Mouse (Mus musculus) right cerebral cortex, postnatal 4 days (tissue): ENCODE data around the gene Acox2.

Experiments used
- DNase-seq: peaks from one replicate; pipeline ENCODE4 v3.0.0-alpha.2; 2022

Acox2 gene

DNA sequence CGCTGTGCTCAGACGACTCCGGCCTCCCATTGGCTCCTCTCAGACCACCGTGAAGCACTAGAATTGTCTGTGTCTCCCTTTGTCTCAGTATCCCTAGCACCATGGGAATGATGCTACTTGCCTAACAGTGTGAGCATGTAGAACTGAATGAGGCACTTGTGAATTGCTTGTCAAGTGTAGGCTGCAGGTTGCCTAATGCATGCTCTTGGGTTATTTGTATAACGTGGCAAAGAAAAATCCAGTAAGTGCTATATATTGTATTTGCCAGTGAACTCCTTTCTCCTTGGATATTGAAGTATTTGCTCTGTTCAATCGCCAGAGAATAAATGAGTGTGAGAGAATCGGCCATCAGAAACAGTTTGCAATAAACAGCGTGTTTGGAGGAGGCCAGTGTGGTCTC is 12.3 kb downstream of the Acox2 start:
- DNase-seq, result no peak

DNA sequence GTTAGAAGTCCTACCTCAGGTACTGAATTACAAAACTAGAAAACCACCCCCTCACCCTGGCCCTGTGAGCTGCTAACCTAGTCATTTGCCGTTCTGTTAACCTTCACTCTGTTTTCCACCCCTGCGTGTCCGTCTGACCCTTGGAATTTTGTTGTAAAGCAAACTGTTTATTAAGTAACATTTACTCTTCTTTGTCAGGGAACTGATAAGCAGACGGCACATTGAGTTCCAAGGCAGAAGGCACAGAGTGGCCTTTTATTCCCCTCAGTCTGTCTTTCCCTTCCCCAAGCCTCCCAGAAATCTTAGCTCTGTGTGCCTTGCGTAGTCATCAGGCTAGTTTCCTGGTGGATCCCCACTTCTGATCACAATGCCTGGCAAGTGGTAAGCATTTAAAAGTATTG is 14.9 kb downstream of the Acox2 start:
- no peak for DNase-seq

DNA sequence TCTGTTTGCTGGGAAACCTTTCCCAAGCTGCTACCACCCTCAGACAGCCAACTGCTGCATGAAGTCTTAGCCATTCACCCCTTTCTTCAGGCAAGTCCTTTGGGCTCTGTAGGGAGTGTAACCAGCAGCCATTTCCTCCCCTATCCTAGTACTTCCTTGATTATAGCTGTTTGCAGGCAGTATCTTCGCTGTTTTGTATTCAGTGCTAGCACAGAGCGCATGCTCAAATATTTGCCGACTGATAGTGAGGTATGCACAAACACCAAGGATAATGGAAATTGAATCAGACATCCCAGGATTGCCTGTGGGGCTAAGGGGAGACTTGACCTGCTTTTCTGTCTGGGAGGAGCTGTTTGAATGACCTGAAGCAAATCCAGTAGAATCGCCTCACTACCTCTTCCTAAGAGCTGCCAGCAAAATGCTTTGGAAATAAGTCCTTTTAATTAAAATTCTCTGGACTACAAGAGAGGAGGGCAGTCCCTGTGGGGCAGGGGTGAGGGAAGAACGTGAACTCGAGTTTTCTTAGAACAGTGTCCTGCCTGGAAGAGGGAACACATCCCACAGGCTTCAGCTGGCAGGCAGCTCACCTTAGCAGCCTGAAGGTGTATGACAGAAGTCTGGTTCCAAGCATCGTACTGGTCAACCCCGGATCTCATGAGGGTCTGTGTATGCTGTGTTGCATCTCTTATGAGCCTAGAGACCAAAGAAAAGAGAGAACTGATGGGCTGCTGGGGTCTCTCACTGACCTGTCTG is 15.8 kb downstream of the Acox2 start:
- DNase-seq, result no peak

DNA sequence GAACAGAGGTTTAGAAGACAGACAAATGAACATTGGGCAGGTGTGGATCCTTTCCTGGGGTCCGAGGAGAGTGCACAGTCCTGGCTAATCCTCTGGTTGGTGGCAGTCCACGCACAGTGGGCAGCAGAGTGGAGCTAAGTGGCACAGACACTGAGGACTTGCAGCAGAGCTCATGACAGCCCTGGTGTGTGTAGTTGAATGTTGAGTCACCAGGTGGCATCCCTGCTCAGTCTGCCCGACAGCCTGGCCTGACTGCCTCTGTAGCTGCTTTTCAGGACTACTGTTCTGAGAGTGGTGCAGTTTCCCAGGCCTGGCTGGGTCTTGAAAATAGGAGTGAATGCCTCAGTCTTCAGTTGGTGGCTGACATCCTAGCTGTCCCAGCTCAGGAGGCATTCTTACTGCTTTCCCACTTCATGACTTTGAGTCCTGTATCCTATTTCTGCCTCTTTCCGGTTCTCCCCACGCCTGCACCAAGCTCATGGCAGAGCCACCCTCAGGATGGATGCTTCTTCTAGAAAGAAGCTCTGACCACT is 16.7 kb downstream of the Acox2 start:
- peak; percentile 32 for DNase-seq

DNA sequence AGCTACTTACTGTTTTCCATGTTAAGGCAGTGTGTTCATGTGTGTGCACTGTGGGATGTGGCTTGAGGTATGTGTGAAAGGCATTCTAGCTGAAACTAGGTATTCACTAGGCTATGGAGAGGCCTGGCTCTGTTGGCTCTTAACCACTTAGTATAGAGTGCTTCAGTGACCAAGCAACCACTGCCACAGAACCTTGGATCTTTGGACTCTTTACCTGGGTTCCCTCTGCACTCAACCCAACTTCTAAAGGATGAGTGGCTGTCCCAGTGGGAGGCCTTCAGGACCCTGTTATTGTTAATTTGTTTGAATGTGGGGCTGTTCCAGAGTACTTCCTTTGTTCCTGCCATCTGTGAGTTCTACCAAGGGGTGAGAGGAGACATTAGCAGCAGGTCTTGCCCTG is 17.3 kb downstream of the Acox2 start:
- no peak for DNase-seq

DNA sequence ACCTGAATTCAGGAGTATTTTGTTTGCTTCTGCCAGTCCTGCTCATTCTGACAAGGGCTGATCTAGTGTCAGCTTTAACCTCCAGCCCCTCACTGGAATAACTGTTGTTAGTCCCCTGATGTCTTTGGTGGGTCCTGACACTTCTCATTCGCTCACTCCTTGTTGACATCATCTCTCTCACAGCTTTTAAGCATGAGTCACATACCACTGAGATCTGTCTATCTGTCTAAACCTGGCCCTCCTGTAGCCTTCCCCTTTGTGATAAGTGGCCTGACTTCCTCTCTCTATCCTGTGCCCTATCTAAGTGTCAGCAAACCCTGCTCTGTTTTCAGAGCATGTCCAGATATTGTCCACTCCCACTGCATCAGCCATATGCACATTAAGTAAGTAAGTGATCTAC is 25.9 kb downstream of the Acox2 start:
- no peak for DNase-seq

DNA sequence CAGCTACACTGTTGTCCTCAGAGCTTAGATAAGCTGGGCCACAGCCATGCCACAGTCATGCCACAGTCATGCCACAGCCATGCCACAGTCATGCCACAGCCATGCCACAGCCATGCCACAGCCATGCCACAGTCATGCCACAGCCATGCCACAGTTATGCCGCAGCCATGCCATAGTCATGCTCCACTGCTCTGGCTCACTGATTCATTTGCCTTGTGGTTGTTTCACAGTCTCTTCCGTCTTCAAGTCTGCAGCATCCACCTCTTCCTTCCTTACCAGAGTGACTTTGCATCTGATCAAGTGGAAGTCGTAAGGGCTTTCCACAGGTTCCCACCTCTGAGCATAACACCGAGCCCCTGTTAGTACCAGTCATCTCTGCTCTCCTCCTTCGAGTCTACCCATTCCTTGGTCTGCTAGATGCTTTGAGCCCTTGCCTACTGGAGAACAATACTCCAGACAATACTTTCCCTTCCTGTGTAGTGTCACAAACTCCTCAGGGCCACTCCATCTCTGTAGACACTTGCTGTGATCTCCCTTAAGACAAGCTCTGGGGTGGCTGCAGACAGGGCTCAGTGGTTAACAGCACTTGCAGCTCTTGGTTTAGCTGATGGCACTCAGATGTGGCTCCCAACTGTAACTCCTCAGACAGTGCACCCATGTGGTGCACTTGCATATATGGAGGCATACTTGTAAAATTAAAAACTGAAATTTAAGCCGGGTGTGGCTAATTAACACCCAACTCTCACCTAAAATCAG is 26.8 kb downstream of the Acox2 start:
- no peak for DNase-seq

DNA sequence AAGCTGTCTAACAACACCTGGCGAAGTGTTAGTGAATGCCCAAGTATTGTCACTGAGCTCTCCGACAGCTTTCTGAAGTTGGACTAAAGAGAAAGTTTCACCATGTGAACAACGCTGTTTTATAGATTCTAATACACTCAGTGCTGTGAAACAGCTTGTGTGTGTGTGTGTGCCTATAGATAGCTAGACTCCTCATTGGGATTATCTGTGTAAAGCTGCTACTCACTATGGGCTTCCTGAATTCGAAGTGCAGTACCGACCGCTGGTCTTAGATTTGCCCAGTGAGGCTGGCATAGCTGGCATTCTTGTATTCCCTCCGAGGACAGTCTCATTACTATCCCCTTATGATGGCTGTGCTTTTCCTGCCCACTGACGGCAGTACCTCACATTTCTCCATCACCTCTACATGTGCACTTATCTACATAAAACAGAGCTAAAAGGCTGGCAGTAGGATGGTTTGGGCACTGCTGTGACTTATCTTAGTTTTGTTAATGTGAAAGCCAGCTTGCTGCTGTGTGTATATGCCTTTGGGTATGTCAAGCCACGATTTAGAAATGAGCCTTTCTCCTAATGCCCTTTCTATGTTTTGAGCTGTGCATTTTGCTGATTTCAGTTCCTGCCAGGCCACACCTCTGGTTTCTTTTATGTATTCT is 29.7 kb downstream of the Acox2 start:
- no peak for DNase-seq

DNA sequence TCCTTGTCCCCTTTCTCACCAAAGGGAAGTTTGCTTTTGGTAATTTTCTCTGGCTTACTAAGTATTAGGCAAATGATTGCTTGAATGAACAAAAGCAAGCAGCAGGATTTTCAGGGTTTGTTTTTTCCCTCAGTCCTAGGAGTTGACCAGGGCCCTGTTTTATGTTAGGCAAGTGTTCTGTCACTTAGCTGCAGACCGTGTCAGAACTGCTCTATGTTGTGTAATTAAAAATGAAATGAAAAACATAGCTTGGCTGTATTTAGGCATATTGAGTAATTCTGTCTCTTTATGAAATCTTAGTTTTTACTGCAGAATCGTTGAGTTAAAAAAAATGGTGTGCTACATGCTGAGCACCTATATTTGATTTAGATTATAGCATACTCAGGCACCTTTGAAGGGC is 34.3 kb downstream of the Acox2 start:
- no peak for DNase-seq

DNA sequence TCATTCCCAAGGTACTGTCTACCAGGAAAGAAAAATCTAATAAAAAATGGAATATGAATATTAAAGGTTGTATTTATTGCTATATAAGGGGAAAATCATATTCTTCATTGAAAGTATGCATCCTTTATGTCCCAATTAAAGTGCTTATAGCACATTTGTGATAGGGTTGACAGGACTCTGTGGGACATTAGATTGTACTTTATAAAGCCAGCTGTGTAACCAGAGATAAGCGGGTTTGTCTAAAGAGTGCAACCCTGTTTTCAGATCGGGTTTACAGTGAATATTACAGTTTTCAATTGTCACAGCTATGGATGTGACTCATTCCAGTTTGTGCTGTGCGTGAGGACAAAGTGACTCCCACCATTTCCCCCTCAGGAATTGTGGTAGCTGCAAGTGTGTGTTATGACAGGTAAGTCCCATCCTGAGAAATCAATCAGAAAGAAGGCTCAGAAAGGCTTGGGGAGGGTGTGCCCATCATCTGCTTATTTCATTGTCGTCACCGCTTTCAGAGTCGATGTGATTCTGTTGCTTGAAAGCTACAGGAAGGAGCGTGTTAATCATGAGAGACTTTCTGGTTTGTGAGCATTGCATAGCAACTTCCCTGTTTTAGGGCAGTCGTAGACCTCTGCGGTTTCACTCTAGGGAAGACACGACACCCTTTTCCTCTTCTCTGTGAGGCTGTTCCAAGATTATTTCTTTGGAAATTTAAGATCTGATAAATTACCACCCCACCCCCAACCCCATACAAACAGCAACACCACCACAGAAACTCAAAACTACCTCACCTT is 35.5 kb downstream of the Acox2 start:
- DNase-seq, result no peak

DNA sequence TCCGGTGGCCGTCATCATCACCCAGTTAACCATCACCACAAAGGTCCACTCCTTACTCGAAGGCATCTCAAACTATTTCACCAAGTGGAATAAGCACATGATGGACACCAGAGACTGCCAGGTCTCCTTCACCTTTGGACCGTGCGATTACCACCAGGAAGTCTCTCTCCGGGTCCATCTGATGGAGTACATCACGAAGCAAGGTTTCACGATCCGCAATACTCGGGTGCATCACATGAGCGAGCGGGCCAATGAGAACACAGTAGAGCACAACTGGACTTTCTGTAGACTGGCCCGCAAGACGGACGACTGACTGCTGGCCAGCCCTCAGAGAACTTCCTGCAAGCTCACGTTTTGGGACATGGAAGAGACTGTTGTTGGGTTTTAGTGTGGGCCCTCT is 36.6 kb downstream of the Acox2 start:
- DNase-seq, result no peak

DNA sequence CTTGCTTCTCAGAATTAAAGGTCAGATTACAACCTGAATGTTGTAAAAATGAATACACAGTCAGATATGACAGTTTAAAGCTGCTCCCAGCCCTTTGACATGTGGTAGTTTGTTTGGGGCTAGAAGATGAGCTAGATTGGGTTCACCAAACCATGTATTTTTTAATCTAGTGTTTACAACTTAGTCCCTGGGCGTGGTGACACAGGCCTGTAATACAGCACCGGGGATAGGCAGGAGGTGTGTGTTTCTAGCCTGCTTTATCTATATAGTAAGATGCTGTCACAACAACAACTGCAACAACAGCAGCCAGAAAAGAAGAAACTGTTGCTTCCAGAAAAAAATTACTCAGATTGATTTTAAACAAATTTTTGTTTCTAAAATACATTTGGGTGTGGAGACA is 38.2 kb downstream of the Acox2 start:
- no peak for DNase-seq

DNA sequence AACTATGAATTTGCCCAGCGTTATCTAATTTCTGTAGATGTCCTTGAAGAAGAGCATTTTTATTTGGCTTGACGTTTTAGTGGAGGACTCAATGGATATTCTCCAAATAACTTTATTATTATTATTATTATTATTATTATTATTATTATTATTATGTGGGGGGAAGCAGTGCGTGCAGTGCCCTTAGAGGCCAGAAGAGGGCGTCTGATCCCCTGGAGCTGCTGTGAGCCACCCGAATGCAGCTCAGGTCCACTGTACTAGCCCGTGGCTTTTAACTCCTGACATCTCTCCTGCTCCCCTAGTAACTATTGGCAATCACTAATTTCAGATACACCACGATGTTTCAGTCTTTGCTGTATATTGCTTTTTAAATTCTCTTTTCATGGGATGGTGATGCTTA is 38.8 kb downstream of the Acox2 start:
- DNase-seq, result no peak

DNA sequence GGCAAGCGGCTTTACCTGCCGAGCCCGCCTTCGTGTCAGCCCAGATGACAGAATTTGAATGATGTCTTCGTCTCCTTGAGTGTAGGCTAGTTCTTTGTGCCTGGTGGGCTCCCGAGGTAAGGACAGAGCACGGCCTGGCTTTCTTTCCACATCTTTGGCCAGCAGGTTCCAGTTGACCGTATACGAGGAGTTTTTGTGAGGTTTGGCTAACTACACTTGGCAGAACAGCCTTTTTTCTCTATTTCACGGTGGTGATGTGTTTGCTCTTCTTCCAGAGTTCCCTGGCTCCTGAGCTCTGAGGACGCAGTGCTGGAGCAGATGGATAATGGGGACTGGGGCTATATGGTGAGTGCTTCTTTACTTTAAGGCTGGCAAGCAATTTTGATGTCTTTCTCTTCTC is 39.3 kb downstream of the Acox2 start:
- no peak for DNase-seq

DNA sequence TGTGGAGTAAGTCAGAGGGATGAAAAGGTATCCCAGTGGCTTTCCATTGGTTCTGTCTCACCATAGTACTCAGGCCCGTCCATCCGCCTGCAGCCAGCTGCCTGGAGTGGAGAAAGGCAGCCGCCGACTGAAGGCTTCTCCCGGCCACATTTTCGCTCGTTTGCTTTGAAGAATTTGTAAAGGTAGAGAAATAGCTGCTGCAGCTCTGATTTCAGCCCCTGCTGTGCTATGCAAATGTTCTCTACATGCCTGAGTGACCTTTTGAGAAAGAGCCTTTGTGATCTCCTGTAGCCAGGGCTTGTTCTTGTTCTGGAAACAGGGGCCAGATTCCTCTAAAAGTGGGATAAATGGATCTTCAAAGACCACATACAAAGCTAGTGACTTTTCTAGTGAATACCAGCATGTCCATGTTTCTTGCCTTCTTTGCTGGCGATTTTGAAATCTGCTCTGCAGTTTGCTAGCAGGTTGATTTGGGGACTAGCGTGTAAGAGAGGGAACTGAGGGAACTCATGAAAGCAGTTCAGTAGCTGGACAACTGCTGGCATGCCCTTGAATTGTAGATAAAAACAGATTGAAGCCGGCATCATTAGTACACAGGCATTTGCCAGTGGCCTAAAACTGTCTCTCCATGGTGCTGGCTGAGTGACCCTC is 40.3 kb downstream of the Acox2 start:
- no peak for DNase-seq

DNA sequence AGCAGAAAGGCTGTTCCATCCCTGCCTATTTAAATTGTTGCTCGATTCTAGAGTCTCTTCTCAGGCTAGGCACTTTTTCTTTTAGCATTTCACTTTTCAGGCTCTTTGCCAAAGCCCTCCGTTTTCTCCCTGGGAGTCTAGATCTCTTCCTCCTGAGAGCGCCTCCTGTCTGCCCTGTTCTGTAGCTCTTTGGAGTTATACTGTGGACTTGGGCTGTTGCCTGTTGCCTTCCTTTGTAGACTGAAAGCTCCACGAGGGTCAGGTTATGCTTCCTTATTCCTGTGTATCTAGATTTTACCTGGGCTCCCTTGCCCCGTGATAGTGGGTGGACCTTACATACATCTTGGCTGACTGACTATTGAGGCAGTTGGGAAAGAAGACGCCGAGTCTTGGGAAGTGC is 40.9 kb downstream of the Acox2 start:
- DNase-seq, result peak; percentile 26

DNA sequence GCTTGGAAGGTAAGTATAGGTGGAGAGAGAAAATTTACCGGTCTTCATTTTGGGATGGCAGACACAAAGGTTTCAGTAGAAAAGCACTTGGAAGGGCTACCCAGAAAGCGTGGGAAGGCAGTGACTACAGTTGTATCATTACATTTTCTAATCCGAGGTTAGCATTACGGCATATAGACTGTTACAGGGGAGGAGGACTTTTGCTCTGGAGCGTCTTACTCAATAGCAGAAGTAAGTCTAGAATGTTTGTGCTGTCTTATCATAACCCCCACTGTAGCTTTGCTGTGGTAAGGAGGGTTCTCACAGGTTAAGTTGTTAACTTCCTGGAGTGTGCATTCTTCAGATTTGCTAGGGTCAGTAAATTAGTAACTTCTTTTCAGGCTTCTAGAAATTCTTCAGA is 43.1 kb downstream of the Acox2 start:
- no peak for DNase-seq

DNA sequence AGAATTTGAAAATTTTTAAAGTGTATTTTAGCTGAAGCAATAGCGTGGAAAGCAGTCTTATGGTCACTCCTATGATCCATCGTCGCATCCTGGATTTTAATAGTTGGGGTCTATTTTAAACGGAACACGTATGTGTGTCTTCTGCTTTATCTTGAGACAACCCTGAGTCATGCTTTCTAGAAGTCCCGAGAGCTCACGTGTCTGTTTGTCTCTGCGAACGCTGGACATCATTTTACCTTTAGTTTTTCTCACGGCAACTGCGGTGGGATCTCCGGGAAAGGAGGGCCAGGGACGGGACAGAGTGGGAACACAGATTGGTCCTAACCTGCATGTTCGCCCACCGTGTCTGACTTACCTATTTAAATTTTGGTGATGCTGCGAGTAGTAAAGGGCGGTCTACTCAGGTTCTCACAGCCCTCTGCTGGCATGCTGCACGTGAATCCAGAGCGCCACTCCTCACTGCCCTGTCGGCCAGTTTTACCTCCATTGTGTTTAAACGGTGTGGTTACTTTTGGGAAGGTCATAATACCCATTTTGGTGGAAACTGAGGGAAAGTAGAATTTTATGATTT is 43.9 kb downstream of the Acox2 start:
- no peak for DNase-seq

DNA sequence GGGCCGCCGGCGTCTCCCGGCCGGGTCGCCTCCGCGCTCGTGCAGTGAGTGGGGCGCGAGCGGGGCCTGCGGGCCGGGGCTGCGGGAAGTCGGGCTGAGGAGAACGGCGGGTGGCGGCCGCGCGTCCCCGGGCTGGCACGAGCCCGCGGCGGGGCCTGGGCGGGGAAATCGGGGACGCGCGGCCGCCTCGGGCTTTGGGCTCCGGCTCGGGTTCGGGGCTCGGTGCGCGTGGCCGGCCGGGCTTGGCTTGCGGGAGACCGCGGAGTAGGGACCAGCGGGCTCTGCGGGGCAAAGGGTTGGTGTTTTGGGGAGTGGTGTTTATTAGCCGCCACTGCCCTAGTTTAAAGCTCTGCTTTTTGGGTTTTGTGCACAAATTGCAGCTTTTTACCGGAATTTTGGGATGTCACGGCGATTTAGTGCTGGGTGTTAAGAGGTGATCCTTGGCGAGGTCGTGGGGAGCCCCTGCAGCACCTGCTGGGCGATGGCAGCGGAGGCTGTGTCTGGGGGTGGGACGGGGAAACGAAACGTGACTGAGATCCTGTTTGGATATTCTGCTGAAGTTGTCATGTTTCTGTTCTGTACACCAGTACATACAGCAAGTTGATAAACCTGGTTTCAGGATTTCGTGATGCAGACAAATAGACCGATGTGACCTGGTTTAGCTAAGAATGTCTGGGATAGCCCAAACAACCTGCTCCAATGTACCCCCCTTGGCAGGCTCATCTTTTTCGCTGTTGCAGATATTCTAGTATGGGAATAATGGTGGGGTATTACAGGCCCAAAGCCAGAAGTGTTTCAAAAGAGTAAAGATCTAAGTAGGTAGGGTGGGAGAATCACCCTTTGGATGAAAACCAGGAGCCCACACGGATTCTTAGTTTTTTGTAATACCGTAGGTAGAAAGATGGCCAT is 44.6 kb downstream of the Acox2 start:
- peak; percentile 80 for DNase-seq

DNA sequence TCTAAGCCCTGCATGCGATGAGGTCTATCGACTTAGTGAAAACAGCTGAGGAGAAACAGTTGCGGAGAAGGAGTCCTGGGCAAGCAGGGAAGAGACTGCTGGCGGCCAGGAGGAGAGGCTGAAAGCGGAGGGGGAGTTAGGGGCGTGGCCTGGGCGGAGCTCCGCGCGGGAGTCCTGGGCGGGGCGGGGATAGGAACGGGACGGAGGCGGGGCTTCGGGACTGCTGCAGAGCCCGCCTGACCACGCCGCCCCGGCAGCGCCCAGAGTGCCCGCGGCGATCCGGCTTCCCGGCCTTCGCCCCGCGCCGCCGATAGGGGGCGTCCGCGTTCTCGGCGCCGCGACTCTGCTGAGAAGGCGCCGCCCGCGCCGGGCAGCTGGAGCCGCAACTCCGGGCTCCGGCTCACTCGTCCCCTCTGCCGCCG is 45.3 kb downstream of the Acox2 start, which contains the start of gene Kctd6:
Gene Kctd6 (plus strand): TSS at position 338 of the 422 bp plus-strand sequence.
- peak; percentile 97 for DNase-seq

DNA sequence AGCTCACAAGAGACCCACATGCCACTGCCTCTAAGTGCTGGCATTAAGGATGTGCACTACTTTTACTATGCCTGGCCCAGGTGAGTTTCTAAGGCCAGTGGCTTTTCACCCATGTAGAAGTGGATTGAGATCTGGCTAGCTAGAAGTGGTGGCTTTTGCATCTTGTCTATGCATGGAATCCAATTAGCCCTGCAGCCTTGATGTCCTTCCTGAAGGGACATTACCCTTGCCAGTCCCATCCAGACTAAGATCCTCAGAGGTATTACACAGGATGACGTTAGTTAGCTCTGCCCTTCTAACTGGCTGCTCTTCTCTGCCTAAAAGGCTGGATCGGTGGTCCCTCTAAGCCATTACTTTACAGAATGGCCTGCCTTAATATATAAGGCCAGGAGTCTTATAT is 46.2 kb downstream of the Acox2 start:
- DNase-seq, result no peak
